ENCODE assay signal across 17 mouse cellular contexts in the genomic region with DNA sequence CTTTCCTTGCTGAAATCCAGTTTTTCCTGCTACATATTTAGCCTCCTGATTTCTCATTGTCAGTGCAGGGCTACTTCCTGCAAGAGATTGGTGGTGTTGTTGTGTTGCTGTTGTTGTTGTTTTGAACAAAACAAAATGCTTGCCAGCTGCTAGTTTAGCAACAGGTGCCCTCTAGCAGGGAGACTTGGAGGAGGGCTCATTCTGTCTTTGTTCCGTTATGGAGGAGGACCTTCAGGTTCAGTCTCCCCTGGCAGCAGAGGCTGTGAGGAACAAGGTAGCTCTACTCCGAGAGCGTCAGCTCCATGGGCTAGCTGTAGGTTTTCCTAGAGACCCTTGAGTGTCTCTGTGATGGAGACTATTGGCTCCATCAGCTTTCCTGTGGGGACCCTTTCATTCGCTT. TPM values are rescaled to one million over a fixed set of nuclear protein-coding genes. Genes with fewer than 3 reads are reported as not detected.
DNase-seq lines count a peak whose midpoint lies in the region; ATAC-seq lines count a peak whose summit lies in the region.
"Had no signal": no experiment of that assay in that cellular context is flagged by ENCODE, and none has a peak within 500 bp of the region (broad histone marks: within the 10 kb centered on the region; RNA-seq: fewer than 3 reads in every experiment).

No protein-coding gene starts in this region.

- WGBS in neural tube, embryonic 11.5 days = 80% methylated on average over 4 of the region's 4 CpGs
- WGBS in hindbrain, embryonic 12.5 days = 48% methylated on average over 4 of the region's 4 CpGs
- WGBS in midbrain, embryonic 14.5 days = 22% methylated on average over 4 of the region's 4 CpGs

- ATAC-seq in neural tube, embryonic 11.5 days (ENCODE audit: insufficient read depth, low FRiP score, low TSS enrichment) = no peak
- ATAC-seq in hindbrain, embryonic 12.5 days (ENCODE audit: low FRiP score) = no peak
- ATAC-seq in midbrain, embryonic 14.5 days (ENCODE audit: low FRiP score, low TSS enrichment) = no peak
- ATAC-seq: lung, postnatal 0 days had no signal

- H3K9ac ChIP-seq in neural tube, embryonic 11.5 days (ENCODE audit: low read length) = no peak overlapping the region
- H3K9ac ChIP-seq in hindbrain, embryonic 12.5 days = peak overlapping the region; percentile 32; the same call in 1 of the 2 replicates
- H3K9ac ChIP-seq in midbrain, embryonic 14.5 days (replicated peaks; ENCODE audit: low read length) = peak overlapping the region; percentile 43
- H3K9ac ChIP-seq: embryonic facial prominence, embryonic 12.5 days; heart, embryonic 12.5 days; liver, embryonic 13.5 days had no signal

- peak overlapping the region; percentile 75 for H3K4me2 ChIP-seq in neural tube, embryonic 11.5 days (ENCODE audit: low read depth)
- H3K4me2 ChIP-seq in hindbrain, embryonic 12.5 days (replicated peaks) = peak overlapping the region; percentile 84
- peak overlapping the region; percentile 78 for H3K4me2 ChIP-seq in midbrain, embryonic 14.5 days (ENCODE audit: low read length)
- H3K4me2 ChIP-seq: heart, embryonic 12.5 days; liver, embryonic 13.5 days had no signal

- DNase-seq in neural tube, embryonic 11.5 days (ENCODE audit: low spot score) = no peak
- DNase-seq in neural tube, embryonic 10.5 days (ENCODE audit: extremely low spot score, low spot score) = no peak
- peak; percentile 27 for DNase-seq in midbrain, embryonic 14.5 days
- DNase-seq in urinary bladder, adult 18-20 months (ENCODE audit: low spot score in 2 of 2) = no peak
- no peak for DNase-seq in frontal cortex, postnatal 36 days (ENCODE audit: low spot score in 2 of 2)
- no peak for DNase-seq in urinary bladder, postnatal 25 days (ENCODE audit: low spot score)
- DNase-seq: adrenal gland, postnatal 14 days; B cell, adult 2 months; cerebellum, postnatal 10 days; gastrocnemius, postnatal 25 days; left cerebral cortex, postnatal 4 days; liver, embryonic 13.5 days; thymus, adult 18-20 months had no signal

- H3K27me3 ChIP-seq in neural tube, embryonic 11.5 days (ENCODE audit: control insufficient read depth, insufficient read depth, low read length) = no peaks in the 10 kb centered on the region
- peaks cover 8% of the 10 kb centered on the region for H3K27me3 ChIP-seq in hindbrain, embryonic 12.5 days
- no peaks in the 10 kb centered on the region for H3K27me3 ChIP-seq in midbrain, embryonic 14.5 days (ENCODE audit: control insufficient read depth, insufficient read depth, low read length)

- no peak overlapping the region for H3K4me3 ChIP-seq in neural tube, embryonic 11.5 days (ENCODE audit: low read depth, low read length)
- peak overlapping the region; percentile 47 for H3K4me3 ChIP-seq in hindbrain, embryonic 12.5 days
- peak overlapping the region; percentile 44 for H3K4me3 ChIP-seq in midbrain, embryonic 14.5 days (replicated peaks; ENCODE audit: low read depth, low read length)
- H3K4me3 ChIP-seq: embryonic facial prominence, embryonic 12.5 days; heart, embryonic 12.5 days; liver, embryonic 13.5 days had no signal

- no peak overlapping the region for H3K27ac ChIP-seq in neural tube, embryonic 11.5 days (ENCODE audit: low read depth, low read length)
- 0 out of 2 replicates have a peak overlapping the region, but pooled peaks have one; percentile 48 for H3K27ac ChIP-seq in hindbrain, embryonic 12.5 days
- H3K27ac ChIP-seq in midbrain, embryonic 14.5 days (replicated peaks; ENCODE audit: low read depth, low read length) = peak overlapping the region; percentile 52
- H3K27ac ChIP-seq: embryonic facial prominence, embryonic 12.5 days; liver, embryonic 13.5 days had no signal

- no peaks in the 10 kb centered on the region for H3K36me3 ChIP-seq in neural tube, embryonic 11.5 days (ENCODE audit: control insufficient read depth, insufficient read depth, low read length)
- no peaks in the 10 kb centered on the region for H3K36me3 ChIP-seq in hindbrain, embryonic 12.5 days
- no peaks in the 10 kb centered on the region for H3K36me3 ChIP-seq in midbrain, embryonic 14.5 days (ENCODE audit: control insufficient read depth, insufficient read depth, low read length)
- H3K36me3 ChIP-seq: embryonic facial prominence, embryonic 12.5 days; heart, embryonic 12.5 days; liver, embryonic 13.5 days had no signal

- H3K4me1 ChIP-seq in neural tube, embryonic 11.5 days (ENCODE audit: control insufficient read depth, insufficient read depth, low read length) = peaks cover 15% of the 10 kb centered on the region
- peaks cover 43% of the 10 kb centered on the region for H3K4me1 ChIP-seq in hindbrain, embryonic 12.5 days
- peaks cover 28% of the 10 kb centered on the region for H3K4me1 ChIP-seq in midbrain, embryonic 14.5 days (ENCODE audit: control insufficient read depth, insufficient read depth, low read length)
- H3K4me1 ChIP-seq: liver, embryonic 13.5 days had no signal

- no peaks in the 10 kb centered on the region for H3K9me3 ChIP-seq in neural tube, embryonic 11.5 days (ENCODE audit: control insufficient read depth, low read length)
- H3K9me3 ChIP-seq in hindbrain, embryonic 12.5 days (replicated peaks) = no peaks in the 10 kb centered on the region
- no peaks in the 10 kb centered on the region for H3K9me3 ChIP-seq in midbrain, embryonic 14.5 days (ENCODE audit: control insufficient read depth, low read length)
- H3K9me3 ChIP-seq: embryonic facial prominence, embryonic 12.5 days; heart, embryonic 12.5 days; liver, embryonic 13.5 days had no signal

RNA-seq across cellular contexts. Expression of a gene that starts 3.0 kb away (rescaled TPM):
- polyA plus RNA-seq in neural tube, embryonic 11.5 days (2014; fragmentation: Nextera tagmentation; extraction: Ambion mirVana) = 4.6 and 5.1 TPM in 2 replicates
- 5.6 and 6.5 TPM in 2 replicates for polyA plus RNA-seq in hindbrain, embryonic 12.5 days (2016; fragmentation: Nextera tagmentation; extraction: Ambion mirVana)
- 3.7 and 4.1 TPM in 2 replicates for polyA plus RNA-seq in midbrain, embryonic 14.5 days (2014; fragmentation: Nextera tagmentation; extraction: Ambion mirVana)

RNA-seq across cellular contexts. Expression of a gene that starts 18.4 kb away (rescaled TPM):
- not detected in 2 replicates for polyA plus RNA-seq in neural tube, embryonic 11.5 days (2014; fragmentation: Nextera tagmentation; extraction: Ambion mirVana)
- polyA plus RNA-seq in hindbrain, embryonic 12.5 days (2016; fragmentation: Nextera tagmentation; extraction: Ambion mirVana) = 0.14 TPM in 1 of 2 replicates, not detected in the other
- polyA plus RNA-seq in midbrain, embryonic 14.5 days (2014; fragmentation: Nextera tagmentation; extraction: Ambion mirVana) = not detected in 2 replicates
- polyA plus RNA-seq: heart, embryonic 12.5 days; liver, embryonic 13.5 days; lung, postnatal 0 days had no signal
